Mouse (Mus musculus) ovary, adult 18-20 months (tissue): ENCODE data around the gene Ssxb6.
"Not testable (repeated sequence)": the region's sequence is repeated elsewhere in the genome, so short reads cannot be mapped to it uniquely, and the experiment has no call there.

Source experiments
- DNase-seq: peaks from one replicate; pipeline ENCODE4 v3.0.0; 2022; ENCODE audit warnings: low spot score, mixed read lengths

Ssxb6 gene

DNA sequence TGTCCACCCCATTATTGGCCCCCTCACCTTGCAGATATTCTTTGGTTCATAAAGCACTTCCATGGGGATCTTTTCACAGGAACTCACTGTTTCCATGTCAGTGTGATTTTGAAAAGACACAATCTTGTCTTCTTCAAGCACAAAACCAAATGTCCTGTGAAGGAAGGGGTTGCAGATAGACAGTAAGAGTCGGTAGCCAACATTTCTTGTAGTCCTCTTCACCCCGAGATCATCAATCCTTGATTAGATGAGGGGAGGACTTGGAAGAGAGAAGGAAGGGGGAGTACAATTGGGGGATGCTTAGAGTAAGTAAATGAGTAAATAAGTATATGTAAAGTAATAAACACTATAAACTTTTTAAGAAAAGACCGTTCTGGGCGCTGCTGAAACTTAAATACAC lies at the start of gene Ssxb6:
Gene Ssxb6 (minus strand): TSS at position 101 of the 400 bp plus-strand sequence.
- DNase-seq, result not testable (repeated sequence)

DNA sequence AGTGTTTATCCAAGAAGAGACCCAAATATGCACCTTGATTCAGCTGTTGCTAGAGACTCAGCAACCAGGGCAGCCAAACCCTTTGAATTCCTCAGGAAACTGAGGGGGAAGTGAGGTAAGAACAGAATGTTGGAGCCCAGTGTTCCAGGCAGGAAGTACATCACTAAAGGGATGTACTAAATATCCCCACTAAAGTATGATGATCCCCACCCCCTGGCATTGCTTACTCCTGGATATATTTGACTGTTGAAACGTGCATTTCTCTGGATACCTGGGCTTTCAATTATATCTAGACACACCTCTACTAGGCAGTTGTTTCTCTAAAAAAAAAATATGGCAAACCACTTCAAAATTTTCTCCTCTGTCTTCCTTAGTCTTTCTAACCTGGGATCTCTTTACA lies 43.7 kb upstream of the Ssxb6 start, which contains the start of gene Ssxb3:
Gene Ssxb3 (minus strand): TSS at position 101 of the 400 bp plus-strand sequence.
- not testable (repeated sequence) for DNase-seq

GRCm38 (mm10) chrX:8524854-8525253 lies 23.2 kb downstream of the Ssxb6 start, which contains the start of gene Gm14459:
Gene Gm14459 (minus strand): TSS chrX:8524954.
- DNase-seq, result no peak
